ENCODE assay signal across 20 mouse cellular contexts in the genomic region with DNA sequence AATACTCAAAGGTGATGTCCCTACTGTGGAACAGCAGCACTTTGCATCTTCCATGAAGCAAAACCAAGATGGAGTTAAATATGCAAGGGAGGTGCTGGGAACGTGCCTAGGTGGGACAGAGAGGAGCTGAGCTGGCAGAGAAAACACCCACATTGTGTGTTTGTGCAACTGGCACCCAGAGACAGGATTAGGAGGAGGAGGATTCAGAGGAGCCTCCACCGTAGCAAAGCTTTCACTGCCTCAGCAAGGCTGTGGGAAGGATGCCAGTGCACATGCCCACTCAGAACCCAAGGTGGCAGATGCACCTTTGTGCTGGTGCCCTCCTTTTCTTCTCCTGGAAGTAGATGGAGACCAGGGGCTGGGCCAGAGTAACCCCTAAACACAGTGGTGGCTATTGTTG. TPM values are rescaled to one million over a fixed set of nuclear protein-coding genes. Genes with fewer than 3 reads are reported as not detected.
DNase-seq lines count a peak whose midpoint lies in the region; ATAC-seq lines count a peak whose summit lies in the region.
"Had no signal": no experiment of that assay in that cellular context is flagged by ENCODE, and none has a peak within 500 bp of the region (broad histone marks: within the 10 kb centered on the region; RNA-seq: fewer than 3 reads in every experiment).

No protein-coding gene starts in this region.

- ATAC-seq in intestine, embryonic 15.5 days, result no peak

- WGBS in intestine, embryonic 15.5 days, result 78% methylated on average over 2 of the region's 2 CpGs

- H3K36me3 ChIP-seq in intestine, embryonic 15.5 days, result peaks cover 13% of the 10 kb centered on the region; the same call in 1 of the 2 replicates

- H3K9me3 ChIP-seq in intestine, embryonic 15.5 days, result no peaks in the 10 kb centered on the region
- H3K9me3 ChIP-seq: embryonic facial prominence, embryonic 15.5 days; forebrain, embryonic 10.5 days; hindbrain, embryonic 10.5 days; liver, embryonic 15.5 days; midbrain, embryonic 10.5 days had no signal

- H3K4me3 ChIP-seq in intestine, embryonic 15.5 days (replicated peaks), result no peak overlapping the region
- H3K4me3 ChIP-seq: embryonic facial prominence, embryonic 15.5 days; forebrain, embryonic 10.5 days; hindbrain, embryonic 10.5 days; liver, embryonic 15.5 days; midbrain, embryonic 10.5 days had no signal

- intact Hi-C loops in left cerebral cortex, postnatal 4 days (cut with DNase I), result no loop called here

- H3K27me3 ChIP-seq in intestine, embryonic 15.5 days (replicated peaks), result no peaks in the 10 kb centered on the region
- H3K27me3 ChIP-seq: embryonic facial prominence, embryonic 15.5 days; liver, embryonic 15.5 days had no signal

- H3K27ac ChIP-seq in intestine, embryonic 15.5 days, result no peak overlapping the region
- H3K27ac ChIP-seq: embryonic facial prominence, embryonic 15.5 days; forebrain, embryonic 10.5 days; hindbrain, embryonic 10.5 days; liver, embryonic 15.5 days; macrophage; midbrain, embryonic 10.5 days had no signal

- peak; percentile 36 to 39 for DNase-seq in cerebellum, postnatal 10 days
- no peak for DNase-seq in cerebellum, adult 8-10 months
- peak; percentile 25 for DNase-seq in layer of hippocampus, adult 9-11 months
- DNase-seq in layer of hippocampus, adult 9-10 months (ENCODE audit: low spot score), result no peak
- DNase-seq in left cerebral cortex, postnatal 4 days, result peak; percentile 4
- no peak for DNase-seq in adrenal gland, postnatal 10 days
- DNase-seq in urinary bladder, postnatal 10 days (ENCODE audit: low spot score), result no peak
- DNase-seq: adrenal gland, postnatal 25 days; cerebellum, adult 11-12 months; cerebellum, postnatal 36 days; gastrocnemius, postnatal 36 days; kidney, adult 2 months; kidney, postnatal 10 days had no signal

- no peak overlapping the region for H3K4me2 ChIP-seq in intestine, embryonic 15.5 days (replicated peaks)
- H3K4me2 ChIP-seq: embryonic facial prominence, embryonic 15.5 days; liver, embryonic 15.5 days had no signal

- H3K9ac ChIP-seq in intestine, embryonic 15.5 days, result no peak overlapping the region
- H3K9ac ChIP-seq: embryonic facial prominence, embryonic 15.5 days; liver, embryonic 15.5 days had no signal

- 0 out of 2 replicates have a peak, but pooled peaks cover 4% of the 10 kb centered on the region for H3K4me1 ChIP-seq in intestine, embryonic 15.5 days (replicated peaks)
- H3K4me1 ChIP-seq: embryonic facial prominence, embryonic 15.5 days; forebrain, embryonic 10.5 days had no signal

RNA-seq across cellular contexts. Expression of a gene that starts 40.3 kb away (rescaled TPM):
- 10 to 100 TPM in 1 of 2 experiments, 1 to 10 TPM in 1; 9.5 to 10.2 TPM for total RNA-seq in left cerebral cortex, postnatal 4 days (2021)
- 51.9 and 52.3 TPM in 2 replicates for polyA plus RNA-seq in intestine, embryonic 15.5 days (2015; fragmentation: Nextera tagmentation; extraction: Ambion mirVana)
- 10 to 100 TPM; 31.8 to 35.9 TPM for total RNA-seq in adrenal gland, postnatal 10 days (2021)

Comparison
In these comparisons a context has a peak if more than half of its experiments do, and no peak if none do; other contexts are left out.
1. DNase-seq: peak in cerebellum, postnatal 10 days (2 of 2), layer of hippocampus, adult 9-11 months (single experiment) and left cerebral cortex, postnatal 4 days (single experiment); none in cerebellum, adult 8-10 months (single experiment), layer of hippocampus, adult 9-10 months (single experiment), adrenal gland, postnatal 10 days (single experiment) and urinary bladder, postnatal 10 days (single experiment).